Mouse (Mus musculus): ENCODE results near the gene Minpp1. TPM values are rescaled to one million over a fixed set of nuclear protein-coding genes. Genes with fewer than 3 reads are reported as not detected.

Minpp1 gene
- total and polyA plus RNA-seq, 3 experiments: 176 to 256 TPM; not detected in 1

DNA sequence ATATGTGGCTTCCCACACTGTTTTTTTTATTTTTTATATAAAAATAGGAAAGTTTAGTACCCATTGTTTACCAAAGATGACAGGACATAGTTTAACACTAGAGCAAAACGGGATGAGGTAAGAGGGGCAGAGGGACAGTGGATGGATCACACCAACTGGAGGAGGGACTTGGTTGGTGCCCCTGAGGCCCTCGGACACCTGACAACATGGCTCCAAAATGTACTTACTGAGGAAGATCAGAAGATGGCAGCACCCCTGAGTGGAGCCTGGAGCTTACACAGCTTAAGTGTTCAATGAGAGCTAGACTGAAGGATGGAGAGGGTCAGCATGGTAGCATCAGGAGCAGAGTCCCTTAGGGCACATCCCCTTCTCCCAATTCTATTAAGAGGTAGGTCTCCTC lies 46.2 kb upstream of the Minpp1 start:
- peak; percentile 13 for DNase-seq (ENCODE audit: low read depth, low spot score)
- no peaks in the 10 kb centered on the region for H3K79me2 ChIP-seq (ENCODE audit: control insufficient read depth, insufficient read depth, low read length, poor library complexity)
- no peaks in the 10 kb centered on the region for H3K36me3 ChIP-seq (ENCODE audit: control insufficient read depth in 1 of 2, insufficient read depth in 2 of 2, low read length in 2 of 2)
- no peak for TF ChIP-seq CHD2 (IDR thresholded peaks at IDR 0.05; ENCODE audit: low read length)
- no peak for TF ChIP-seq MEF2A (IDR thresholded peaks at IDR 0.05; ENCODE audit: extremely low read depth, insufficient replicate concordance, low read depth, low read length, poor library complexity, severe bottlenecking)
- TF ChIP-seq KAT2A (conservative IDR thresholded peaks at IDR 0.05; ENCODE audit: low read depth, low read length): no peak
- no peak for TF ChIP-seq POLR2AphosphoS5 (IDR thresholded peaks at IDR 0.05; ENCODE audit: borderline replicate concordance, low read depth, low read length)
- no peak for TF ChIP-seq MAX (IDR thresholded peaks at IDR 0.05; ENCODE audit: low read length)
- no peak for TF ChIP-seq USF1 (IDR thresholded peaks at IDR 0.05; ENCODE audit: low read depth, low read length)
- no peaks in the 10 kb centered on the region for H3K9me3 ChIP-seq (replicated peaks; ENCODE audit: insufficient read depth, low read length)
- H3K9ac ChIP-seq (ENCODE audit: control insufficient read depth, low read depth, low read length, poor library complexity, severe bottlenecking): no peak overlapping the region
- no peak overlapping the region for H3K4me3 ChIP-seq (ENCODE audit: control insufficient read depth in 1 of 2, insufficient read depth in 1 of 2, low read depth in 2 of 2, low read length in 2 of 2)
- no peak overlapping the region for H3K27ac ChIP-seq (ENCODE audit: control insufficient read depth, low read depth, low read length)
- H3K4me1 ChIP-seq (ENCODE audit: control insufficient read depth in 1 of 2, insufficient read depth in 2 of 2, low read length in 2 of 2): no peaks in the 10 kb centered on the region
- no peaks in the 10 kb centered on the region for H3K27me3 ChIP-seq (ENCODE audit: control insufficient read depth in 1 of 2, insufficient read depth in 2 of 2, low read length in 2 of 2)

DNA sequence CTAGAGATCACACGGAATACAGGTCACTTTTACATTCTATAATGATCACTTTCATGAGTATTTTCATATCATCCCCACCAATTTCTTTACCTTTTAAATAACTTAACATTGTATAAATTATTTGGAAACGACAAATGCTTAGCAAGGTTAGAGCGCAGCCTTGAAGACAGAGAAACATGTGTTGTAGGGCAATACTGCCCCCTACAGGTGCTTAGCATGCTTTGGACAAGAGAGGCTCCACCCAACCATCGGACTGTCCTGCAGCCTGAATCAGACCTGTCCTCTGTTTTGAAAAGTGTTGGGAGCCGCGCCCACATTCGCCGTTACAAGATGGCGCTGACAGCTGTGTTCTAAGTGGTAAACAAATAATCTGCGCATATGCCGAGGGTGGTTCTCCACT lies 44.0 kb upstream of the Minpp1 start:
- no peaks in the 10 kb centered on the region for H3K4me1 ChIP-seq (ENCODE audit: control insufficient read depth in 1 of 2, insufficient read depth in 2 of 2, low read length in 2 of 2)
- no peak overlapping the region for H3K27ac ChIP-seq (ENCODE audit: control insufficient read depth, low read depth, low read length)
- no peaks in the 10 kb centered on the region for H3K36me3 ChIP-seq (ENCODE audit: control insufficient read depth in 1 of 2, insufficient read depth in 2 of 2, low read length in 2 of 2)
- H3K9ac ChIP-seq (ENCODE audit: control insufficient read depth, low read depth, low read length, poor library complexity, severe bottlenecking): no peak overlapping the region
- no peaks in the 10 kb centered on the region for H3K9me3 ChIP-seq (replicated peaks; ENCODE audit: insufficient read depth, low read length)
- H3K27me3 ChIP-seq (ENCODE audit: control insufficient read depth in 1 of 2, insufficient read depth in 2 of 2, low read length in 2 of 2): no peaks in the 10 kb centered on the region
- peak; percentile 53 for DNase-seq (ENCODE audit: low read depth, low spot score)
- H3K79me2 ChIP-seq (ENCODE audit: control insufficient read depth, insufficient read depth, low read length, poor library complexity): no peaks in the 10 kb centered on the region
- H3K4me3 ChIP-seq (ENCODE audit: control insufficient read depth in 1 of 2, insufficient read depth in 1 of 2, low read depth in 2 of 2, low read length in 2 of 2): no peak overlapping the region
- TF ChIP-seq USF2 (IDR thresholded peaks at IDR 0.05; ENCODE audit: borderline replicate concordance in 1 of 2, insufficient read depth in 1 of 2, low read depth in 1 of 2, low read length in 2 of 2): no peak
- peak; percentile 78 for TF ChIP-seq ZC3H11A (IDR thresholded peaks at IDR 0.05; ENCODE audit: low read depth, low read length)
- TF ChIP-seq HCFC1 (IDR thresholded peaks at IDR 0.05; ENCODE audit: low read depth, low read length): no peak
- TF ChIP-seq NELFE (IDR thresholded peaks at IDR 0.05; ENCODE audit: low read depth, low read length): no peak
- no peak for TF ChIP-seq GATA1 (IDR thresholded peaks at IDR 0.05; ENCODE audit: low read depth, low read length)
- no peak for TF ChIP-seq UBTF (IDR thresholded peaks at IDR 0.05; ENCODE audit: borderline replicate concordance, insufficient read depth, low read depth, low read length)
- no peak for TF ChIP-seq ELF1 (IDR thresholded peaks at IDR 0.05; ENCODE audit: low read depth, low read length)
- TF ChIP-seq SIN3A (IDR thresholded peaks at IDR 0.05; ENCODE audit: low read length): no peak
- TF ChIP-seq POLR2AphosphoS2 (IDR thresholded peaks at IDR 0.05; ENCODE audit: low read length): no peak
- TF ChIP-seq TAL1 (IDR thresholded peaks at IDR 0.05; ENCODE audit: low read length): no peak
- no peak for TF ChIP-seq MYC (IDR thresholded peaks at IDR 0.05; ENCODE audit: low read depth, low read length)
- TF ChIP-seq BHLHE40 (IDR thresholded peaks at IDR 0.05; ENCODE audit: borderline replicate concordance, low read depth, low read length): no peak
- TF ChIP-seq SMC3 (IDR thresholded peaks at IDR 0.05; ENCODE audit: low read depth, low read length): peak; percentile 62
- TF ChIP-seq RAD21 (IDR thresholded peaks at IDR 0.05; ENCODE audit: low read depth, low read length): peak; percentile 69
- no peak for TF ChIP-seq USF1 (IDR thresholded peaks at IDR 0.05; ENCODE audit: low read depth, low read length)
- no peak for TF ChIP-seq CHD2 (IDR thresholded peaks at IDR 0.05; ENCODE audit: low read length)
- no peak for TF ChIP-seq KAT2A (conservative IDR thresholded peaks at IDR 0.05; ENCODE audit: low read depth, low read length)
- no peak for TF ChIP-seq ZNF384 (IDR thresholded peaks at IDR 0.05; ENCODE audit: low read depth, low read length)
- TF ChIP-seq ZKSCAN1 (IDR thresholded peaks at IDR 0.05; ENCODE audit: low read depth, low read length): no peak
- TF ChIP-seq ETS1 (IDR thresholded peaks at IDR 0.05; ENCODE audit: low read depth, low read length): no peak
- TF ChIP-seq CHD1 (IDR thresholded peaks at IDR 0.05; ENCODE audit: low read depth, low read length): no peak
- TF ChIP-seq MAZ (IDR thresholded peaks at IDR 0.05; ENCODE audit: low read depth, low read length): no peak
- TF ChIP-seq JUND (IDR thresholded peaks at IDR 0.05; ENCODE audit: low read depth, low read length): no peak
- no peak for TF ChIP-seq RCOR1 (IDR thresholded peaks at IDR 0.05; ENCODE audit: low read depth, low read length)
- no peak for TF ChIP-seq GABPA (IDR thresholded peaks at IDR 0.05; ENCODE audit: low read depth, low read length)
- TF ChIP-seq E2F4 (IDR thresholded peaks at IDR 0.05; ENCODE audit: borderline replicate concordance, low read depth, low read length): no peak
- TF ChIP-seq EP300 (IDR thresholded peaks at IDR 0.05; ENCODE audit: low read depth in 1 of 2, low read length in 2 of 2): no peak
- TF ChIP-seq MAX (IDR thresholded peaks at IDR 0.05; ENCODE audit: low read length): no peak
- no peak for TF ChIP-seq ZMIZ1 (IDR thresholded peaks at IDR 0.05; ENCODE audit: low read depth, low read length)
- no peak for TF ChIP-seq NRF1 (IDR thresholded peaks at IDR 0.05; ENCODE audit: insufficient read depth, low read depth, low read length, poor library complexity, severe bottlenecking)

All from MEL (cell line).